Mouse (Mus musculus) monocyte, adult 5-6 weeks (primary cell): ENCODE measurements at regions not wholly inside any gene's neighbourhood (a gene's known extent, or its start where the extent isn't known, plus 50 kb on each side); places are given as distances from the start of the nearest gene placed in this dataset.
A peak's percentile ranks its signal among the peaks of the same experiment; 100 is the strongest.

Experiments used
- ATAC-seq: fragments of 153-309, 156-312 bp; replicated peaks from 2 replicates; pipeline ENCODE4 v1.8.0; 2017; ENCODE audit warnings: mild to moderate bottlenecking; ENCODE audit not compliant: low TSS enrichment, insufficient number of reproducible peaks, severe bottlenecking, poor library complexity, low FRiP score

DNA sequence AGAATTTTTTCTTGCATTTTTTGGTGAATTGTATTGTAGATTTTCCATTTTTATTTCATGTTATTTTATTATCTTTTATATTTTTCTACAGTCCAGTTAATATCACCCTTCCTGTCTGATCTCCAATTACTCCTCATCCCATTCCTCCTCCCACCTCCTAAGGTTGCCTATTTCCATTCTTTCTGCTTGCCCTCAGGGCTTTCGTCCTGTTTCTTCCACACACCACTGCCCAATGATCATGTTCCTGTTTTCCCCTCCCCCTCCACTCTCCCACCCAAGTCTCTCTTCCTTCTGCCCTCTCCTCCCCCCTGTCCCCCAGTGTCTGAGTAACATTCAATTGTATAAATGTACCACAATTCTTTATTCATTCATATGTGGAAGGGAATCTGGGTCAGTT is 573.6 kb upstream of the Ptprd start:
- ATAC-seq: no peak

GRCm38 (mm10) chr4:78784675-78785377 is 573.1 kb upstream of the Ptprd start:
- no peak for ATAC-seq

GRCm38 (mm10) chr4:78784036-78784435 is 572.3 kb upstream of the Ptprd start:
- ATAC-seq: no peak

DNA sequence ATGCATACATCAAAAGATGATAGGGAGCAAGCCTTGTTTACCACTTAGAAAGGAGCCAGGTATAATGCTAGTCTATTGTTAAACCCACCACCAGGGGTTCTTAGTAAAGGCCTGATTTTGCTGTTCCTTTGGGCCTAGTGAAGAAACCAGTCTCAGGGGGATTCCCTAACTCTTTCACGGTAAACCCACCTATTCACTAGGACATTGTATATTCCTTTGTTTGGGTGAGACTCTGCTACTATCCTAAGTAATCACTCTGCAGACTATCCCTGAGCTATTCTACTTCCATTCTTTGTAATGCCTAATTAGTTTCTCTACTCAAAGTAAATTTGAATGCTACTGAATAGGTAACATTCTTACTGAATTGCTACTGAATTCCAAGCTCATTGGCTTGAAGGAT is 571.0 kb upstream of the Ptprd start:
- ATAC-seq: no peak

- ATAC-seq: 0 out of 2 replicates have a peak, but pooled peaks have one; percentile 50
These were observed 562.1 kb upstream of the Ptprd start for GRCm38 (mm10) chr4:78773867-78774266.

DNA sequence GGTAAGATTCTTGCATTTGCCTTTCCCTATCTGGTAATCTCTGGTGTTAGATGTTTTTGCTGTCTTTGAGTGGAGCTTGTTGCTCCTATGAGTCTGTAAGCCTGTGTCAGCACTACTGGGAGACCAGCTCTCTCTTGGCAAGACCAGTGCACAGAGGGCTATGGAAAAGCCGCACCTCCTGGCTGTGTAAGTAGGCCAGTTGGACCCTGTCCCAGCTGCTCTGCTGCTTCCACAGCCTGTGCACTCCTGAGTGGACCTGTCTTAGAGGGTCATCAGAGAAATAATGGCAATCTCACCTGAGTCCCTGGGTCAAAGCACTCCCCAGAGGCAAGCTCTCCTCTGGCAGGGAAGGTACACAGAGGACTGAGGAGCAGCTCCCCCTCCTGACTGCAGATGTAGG is 524.3 kb upstream of the Ptprd start:
- no peak for ATAC-seq
